Mouse (Mus musculus) kidney, adult 8-10 months (tissue): ENCODE measurements around the gene Arhgap42.

Experiments used
- DNase-seq, 2 experiments: peaks; one replicate each; pipeline ENCODE4 v3.0.0; 2022

Gene Arhgap42

GRCm38 (mm10) chr9:9208205-9208604 lies 30.7 kb downstream of the Arhgap42 start:
- DNase-seq = no peak

DNA sequence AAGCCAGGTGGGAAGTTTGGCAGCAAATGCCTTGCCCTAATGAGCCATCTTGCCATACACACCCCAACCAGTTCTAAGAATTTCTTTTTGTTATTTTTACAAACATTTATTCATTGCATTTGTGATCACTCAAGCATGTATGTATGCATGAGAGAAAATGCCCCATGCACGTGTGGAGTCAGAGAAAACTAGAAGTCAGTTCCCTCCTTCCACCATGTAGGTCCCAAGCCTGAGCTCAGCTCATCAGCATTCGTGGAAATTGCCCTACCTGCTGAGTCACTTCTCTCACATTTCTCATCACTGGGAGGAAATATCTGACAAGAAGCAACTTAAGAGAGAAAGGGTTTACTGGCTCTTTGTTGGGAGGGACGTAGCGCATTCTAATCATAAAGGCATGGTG lies 31.6 kb downstream of the Arhgap42 start:
- no peak for DNase-seq

GRCm38 (mm10) chr9:9200827-9201388 lies 38.0 kb downstream of the Arhgap42 start:
- no peak for DNase-seq

GRCm38 (mm10) chr9:9199170-9199841 lies 39.6 kb downstream of the Arhgap42 start:
- DNase-seq = no peak

GRCm38 (mm10) chr9:9198645-9199044 lies 40.3 kb downstream of the Arhgap42 start:
- DNase-seq = no peak

DNA sequence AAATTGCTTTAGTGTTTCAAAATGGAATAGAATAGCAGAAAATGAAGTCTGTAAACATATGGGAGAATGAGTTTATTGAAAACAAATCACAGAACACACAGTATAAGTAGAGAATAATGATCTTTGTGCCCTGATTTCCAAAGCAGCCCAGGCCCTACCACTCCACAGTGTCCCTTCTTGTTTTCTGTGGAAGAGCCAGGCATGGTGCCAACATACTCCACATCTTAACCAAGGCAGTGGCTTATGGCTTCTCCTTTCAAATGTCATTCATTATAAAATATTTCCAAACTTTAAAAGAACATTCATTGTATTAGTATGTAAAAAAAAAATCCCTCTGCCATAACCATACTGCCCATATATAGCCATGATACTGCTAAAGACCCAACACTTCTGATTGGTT lies 42.9 kb downstream of the Arhgap42 start:
- peak in 1 of 2 experiments; percentile 27 for DNase-seq

- no peak for DNase-seq
Observed at GRCm38 (mm10) chr9:9194496-9194895, 44.4 kb downstream of the Arhgap42 start.

GRCm38 (mm10) chr9:9192716-9193115 lies 46.2 kb downstream of the Arhgap42 start:
- DNase-seq = no peak

DNA sequence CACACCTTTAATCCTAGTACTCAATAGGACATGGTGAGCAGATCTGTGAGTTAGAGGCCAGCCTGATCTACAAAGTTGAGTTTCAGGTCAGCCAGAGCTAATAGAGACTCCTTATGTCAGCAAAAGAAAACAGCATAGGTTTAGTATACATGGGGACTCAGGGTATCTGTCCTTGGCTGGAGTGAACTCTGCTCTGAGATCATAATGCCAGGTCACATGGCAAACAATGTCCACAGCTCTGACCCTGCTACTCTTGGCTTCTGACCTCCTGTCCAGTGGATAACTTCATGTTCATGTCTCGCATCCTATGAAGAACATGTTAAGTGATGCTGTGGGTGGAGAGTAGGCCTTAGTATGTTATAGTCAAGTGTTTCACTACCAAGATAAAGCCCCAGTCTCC lies 48.1 kb downstream of the Arhgap42 start:
- peak in 1 of 2 experiments; percentile 21 for DNase-seq

- no peak for DNase-seq
Observed at GRCm38 (mm10) chr9:9188167-9188566, 50.7 kb downstream of the Arhgap42 start.

- DNase-seq = no peak
Observed at GRCm38 (mm10) chr9:9177745-9178144, 61.2 kb downstream of the Arhgap42 start.

- DNase-seq = no peak
Observed at GRCm38 (mm10) chr9:9174924-9175323, 64.0 kb downstream of the Arhgap42 start.

DNA sequence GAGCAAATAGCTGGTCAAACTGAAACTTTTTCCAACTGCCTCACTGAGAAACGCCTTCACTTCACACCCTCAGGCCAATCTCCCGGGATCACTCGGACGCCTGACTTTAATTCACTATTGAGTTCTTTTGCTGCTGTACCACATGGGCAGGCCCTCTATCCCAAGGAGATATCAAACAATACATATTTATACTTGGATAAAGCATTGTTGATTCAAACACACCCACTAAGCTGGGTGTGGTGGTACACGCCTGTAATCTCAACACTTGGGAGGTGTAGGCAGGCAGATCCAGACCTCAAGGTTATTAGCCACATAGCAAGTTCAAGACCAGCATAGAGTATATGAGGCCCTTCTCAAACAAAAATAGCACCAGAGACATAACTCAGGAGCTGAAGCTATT lies 64.7 kb downstream of the Arhgap42 start:
- no peak for DNase-seq

- no peak for DNase-seq
Observed at GRCm38 (mm10) chr9:9173091-9173490, 65.8 kb downstream of the Arhgap42 start.

DNA sequence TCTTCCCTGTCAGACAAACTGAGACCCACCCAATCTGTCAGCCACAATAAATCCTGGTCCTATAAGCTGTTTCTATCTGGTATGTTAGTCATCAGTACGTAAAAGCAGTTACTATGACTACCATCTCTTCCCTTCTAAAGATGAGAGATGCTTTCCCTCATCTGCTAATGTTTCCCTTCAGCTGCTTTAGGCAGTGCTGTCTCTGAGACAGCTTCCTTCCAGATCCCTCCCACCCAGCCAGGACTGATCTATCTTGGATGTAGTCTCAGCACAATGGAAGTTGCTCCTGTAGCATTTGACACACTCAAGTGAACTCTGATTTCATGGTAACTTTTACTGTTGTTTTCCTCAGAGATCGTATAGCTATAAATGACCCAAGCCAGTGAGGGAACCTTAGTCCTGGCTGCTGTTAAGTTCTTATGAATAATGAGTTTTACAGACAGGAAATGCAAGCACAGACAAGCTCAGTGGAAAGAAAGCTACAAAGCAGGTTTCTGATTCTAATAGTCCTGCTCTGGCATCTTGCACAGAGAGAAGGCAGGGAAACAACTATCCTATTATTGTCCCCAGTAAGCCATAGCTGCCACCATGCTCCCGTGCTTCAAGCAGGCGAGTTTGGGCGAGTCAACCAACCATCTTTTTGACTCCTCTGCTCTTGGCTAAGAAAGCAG lies 67.6 kb downstream of the Arhgap42 start:
- DNase-seq = no peak

- peak; percentile 9 to 11 for DNase-seq
Observed at GRCm38 (mm10) chr9:9165641-9166063, 73.2 kb downstream of the Arhgap42 start.

GRCm38 (mm10) chr9:9160736-9161135 lies 78.2 kb downstream of the Arhgap42 start:
- DNase-seq = no peak

GRCm38 (mm10) chr9:9158241-9158640 lies 80.7 kb downstream of the Arhgap42 start:
- no peak for DNase-seq

DNA sequence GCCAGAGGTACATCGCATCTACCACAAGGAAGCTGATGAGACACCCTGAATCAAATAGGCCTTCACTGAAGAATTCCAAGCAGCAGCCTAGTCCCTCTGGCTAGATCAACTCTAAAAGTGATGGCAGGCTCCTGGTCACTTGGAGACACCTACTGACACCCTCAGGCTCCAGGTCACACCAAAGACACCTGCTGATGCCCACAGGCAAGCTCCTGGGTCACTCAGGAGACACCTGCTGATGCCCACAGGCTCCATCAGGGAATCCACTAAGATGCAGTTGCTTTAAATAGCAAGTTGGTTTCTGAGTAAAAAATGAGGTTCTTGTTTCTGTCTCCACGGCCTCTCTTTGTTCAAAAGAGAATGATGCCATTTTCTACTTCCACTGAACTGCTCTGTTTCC lies 81.5 kb downstream of the Arhgap42 start:
- no peak for DNase-seq

- peak in 1 of 2 experiments; percentile 42 for DNase-seq
Observed at GRCm38 (mm10) chr9:9154636-9155035, 84.3 kb downstream of the Arhgap42 start.

GRCm38 (mm10) chr9:9144301-9145121 lies 94.4 kb downstream of the Arhgap42 start:
- DNase-seq = peak; percentile 69 to 75

DNA sequence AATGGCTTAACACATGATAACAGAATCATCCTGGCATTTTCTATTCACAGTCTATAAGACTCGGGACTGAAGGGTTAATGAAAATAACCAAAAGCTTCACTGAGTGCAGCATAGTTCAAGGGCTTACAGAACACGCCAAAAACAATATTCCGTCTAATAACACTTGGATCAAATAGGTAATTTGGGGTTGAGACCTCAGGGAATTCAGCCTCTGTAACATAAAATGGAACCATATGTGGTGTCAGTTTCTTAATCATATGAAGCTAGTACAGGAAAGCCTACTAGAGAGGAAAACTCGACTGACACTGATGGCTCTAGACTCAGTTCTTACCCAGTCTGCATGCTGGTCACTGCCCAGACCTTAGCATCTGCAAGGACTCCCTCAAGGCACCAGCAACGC lies 95.8 kb downstream of the Arhgap42 start:
- DNase-seq = no peak

GRCm38 (mm10) chr9:9142561-9142960 lies 96.3 kb downstream of the Arhgap42 start:
- no peak for DNase-seq
